24 mouse cellular contexts compared by ENCODE assay signal in the genomic region with DNA sequence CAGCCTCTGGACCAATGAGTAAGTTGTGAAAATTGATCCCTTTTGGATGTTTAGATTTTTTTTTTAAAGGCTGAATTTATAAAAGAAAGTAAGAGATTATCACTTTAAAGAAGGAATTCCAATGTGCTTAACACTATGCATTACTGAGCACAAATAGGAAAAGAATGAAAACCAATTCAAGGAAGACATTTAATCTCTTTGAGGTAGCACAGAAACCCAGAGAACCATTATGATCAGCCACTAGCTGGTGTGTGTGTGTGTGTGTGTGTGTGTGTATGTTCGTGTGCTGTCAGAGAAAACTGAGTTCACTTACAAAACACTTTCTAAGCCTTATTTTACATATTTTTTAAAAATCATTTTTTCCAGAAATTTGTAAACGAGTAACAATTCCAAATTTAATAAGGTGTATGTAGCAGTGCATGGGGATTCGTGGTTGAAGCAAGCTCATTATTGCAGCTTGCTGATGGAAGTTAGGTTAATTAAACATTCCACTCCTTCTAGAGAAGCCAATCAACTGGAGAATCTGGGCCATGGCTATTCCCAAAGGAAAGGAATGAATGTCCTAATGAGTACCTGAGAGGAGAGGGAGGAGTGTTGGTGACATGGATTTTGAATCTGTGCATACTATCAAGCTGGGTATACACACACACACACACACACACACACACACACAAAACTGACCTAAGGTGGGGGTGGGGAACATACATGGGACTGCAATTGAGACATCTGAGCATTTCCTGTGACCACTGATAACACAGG.
DNase-seq lines count a peak whose midpoint lies in the region; ATAC-seq lines count a peak whose summit lies in the region.
"Had no signal": no experiment of that assay in that cellular context is flagged by ENCODE, and none has a peak within 500 bp of the region (broad histone marks: within the 10 kb centered on the region; RNA-seq: fewer than 3 reads in every experiment).

No protein-coding gene starts in this region.

- no peaks in the 10 kb centered on the region for H3K27me3 ChIP-seq in embryonic facial prominence, embryonic 14.5 days (replicated peaks; ENCODE audit: control insufficient read depth, insufficient read depth, low read length)
- H3K27me3 ChIP-seq in embryonic facial prominence, embryonic 10.5 days (replicated peaks; ENCODE audit: low read depth, poor library complexity, severe bottlenecking), result no peaks in the 10 kb centered on the region
- no peaks in the 10 kb centered on the region for H3K27me3 ChIP-seq in hindbrain, embryonic 14.5 days (ENCODE audit: control insufficient read depth, insufficient read depth, low read length)
- H3K27me3 ChIP-seq in hindbrain, embryonic 10.5 days (ENCODE audit: insufficient read depth, poor library complexity, severe bottlenecking), result no peaks in the 10 kb centered on the region
- no peaks in the 10 kb centered on the region for H3K27me3 ChIP-seq in embryonic facial prominence, embryonic 15.5 days
- H3K27me3 ChIP-seq: heart, embryonic 13.5 days; liver, embryonic 13.5 days; megakaryocyte, embryonic 14.5 days; neural tube, embryonic 12.5 days; stomach, embryonic 15.5 days had no signal

- no peak overlapping the region for H3K4me3 ChIP-seq in embryonic facial prominence, embryonic 14.5 days (ENCODE audit: low read depth, low read length)
- H3K4me3 ChIP-seq in embryonic facial prominence, embryonic 10.5 days, result no peak overlapping the region
- no peak overlapping the region for H3K4me3 ChIP-seq in hindbrain, embryonic 14.5 days (replicated peaks; ENCODE audit: low read length)
- no peak overlapping the region for H3K4me3 ChIP-seq in hindbrain, embryonic 10.5 days
- no peak overlapping the region for H3K4me3 ChIP-seq in embryonic facial prominence, embryonic 15.5 days (replicated peaks)
- H3K4me3 ChIP-seq: heart, adult 2 months; heart, embryonic 13.5 days; left cerebral cortex, adult 2 months; liver, embryonic 13.5 days; megakaryocyte, embryonic 14.5 days; neural tube, embryonic 12.5 days; stomach, embryonic 15.5 days had no signal

- no peak overlapping the region for H3K27ac ChIP-seq in embryonic facial prominence, embryonic 14.5 days (replicated peaks; ENCODE audit: low read depth, low read length)
- H3K27ac ChIP-seq in embryonic facial prominence, embryonic 10.5 days (replicated peaks), result no peak overlapping the region
- H3K27ac ChIP-seq in hindbrain, embryonic 14.5 days, result 0 out of 2 replicates have a peak overlapping the region, but pooled peaks have one; percentile 9
- H3K27ac ChIP-seq in hindbrain, embryonic 10.5 days, result no peak overlapping the region
- H3K27ac ChIP-seq in embryonic facial prominence, embryonic 15.5 days (replicated peaks), result no peak overlapping the region
- H3K27ac ChIP-seq: heart, adult 2 months; heart, embryonic 13.5 days; kidney, postnatal 0 days; left cerebral cortex, adult 2 months; liver, embryonic 13.5 days; neural tube, embryonic 12.5 days; stomach, embryonic 15.5 days had no signal

- no peak overlapping the region for H3K9ac ChIP-seq in embryonic facial prominence, embryonic 14.5 days (ENCODE audit: low read depth, low read length)
- no peak overlapping the region for H3K9ac ChIP-seq in hindbrain, embryonic 14.5 days
- no peak overlapping the region for H3K9ac ChIP-seq in embryonic facial prominence, embryonic 15.5 days
- H3K9ac ChIP-seq: heart, embryonic 13.5 days; liver, embryonic 13.5 days; lung, embryonic 14.5 days; neural tube, embryonic 12.5 days; stomach, embryonic 15.5 days had no signal

- no peaks in the 10 kb centered on the region for H3K9me3 ChIP-seq in embryonic facial prominence, embryonic 14.5 days (ENCODE audit: control insufficient read depth, low read length)
- no peaks in the 10 kb centered on the region for H3K9me3 ChIP-seq in embryonic facial prominence, embryonic 10.5 days
- H3K9me3 ChIP-seq in hindbrain, embryonic 14.5 days (ENCODE audit: control insufficient read depth, low read length), result no peaks in the 10 kb centered on the region
- no peaks in the 10 kb centered on the region for H3K9me3 ChIP-seq in hindbrain, embryonic 10.5 days
- H3K9me3 ChIP-seq in embryonic facial prominence, embryonic 15.5 days (replicated peaks), result no peaks in the 10 kb centered on the region
- H3K9me3 ChIP-seq: heart, embryonic 13.5 days; liver, embryonic 13.5 days; megakaryocyte, embryonic 14.5 days; neural tube, embryonic 12.5 days; stomach, embryonic 15.5 days had no signal

- H3K4me1 ChIP-seq in embryonic facial prominence, embryonic 14.5 days (ENCODE audit: control insufficient read depth, insufficient read depth, low read length), result no peaks in the 10 kb centered on the region
- no peaks in the 10 kb centered on the region for H3K4me1 ChIP-seq in embryonic facial prominence, embryonic 10.5 days
- H3K4me1 ChIP-seq in hindbrain, embryonic 14.5 days (replicated peaks; ENCODE audit: control insufficient read depth, insufficient read depth, low read length), result no peaks in the 10 kb centered on the region; the same call in 1 of the 2 replicates
- H3K4me1 ChIP-seq in hindbrain, embryonic 10.5 days (replicated peaks), result no peaks in the 10 kb centered on the region
- H3K4me1 ChIP-seq in embryonic facial prominence, embryonic 15.5 days, result no peaks in the 10 kb centered on the region
- H3K4me1 ChIP-seq: heart, embryonic 13.5 days; liver, embryonic 13.5 days; megakaryocyte, embryonic 14.5 days; neural tube, embryonic 12.5 days; stomach, embryonic 15.5 days had no signal

- peak; percentile 40 for DNase-seq in embryonic facial prominence, embryonic 14.5 days (ENCODE audit: low spot score)
- no peak for DNase-seq in embryonic facial prominence, embryonic 10.5 days (ENCODE audit: low spot score)
- DNase-seq in hindbrain, embryonic 14.5 days (ENCODE audit: low spot score), result no peak
- DNase-seq in hindbrain, embryonic 10.5 days (ENCODE audit: low spot score), result no peak
- peak; percentile 64 for DNase-seq in retina, embryonic 14.5 days (ENCODE audit: low spot score)
- DNase-seq in lung, postnatal 4 days, result no peak
- DNase-seq: adrenal gland, postnatal 25 days; cerebellum, adult 9-10 months; gastrocnemius, postnatal 36 days; heart, adult 2 months; heart, postnatal 14 days; kidney, adult 2 months; liver, embryonic 13.5 days; lung, embryonic 14.5 days; right cerebral cortex, adult 18-20 months; thymus, postnatal 25 days had no signal

- H3K36me3 ChIP-seq in embryonic facial prominence, embryonic 14.5 days (ENCODE audit: control insufficient read depth, insufficient read depth, low read length), result no peaks in the 10 kb centered on the region
- no peaks in the 10 kb centered on the region for H3K36me3 ChIP-seq in embryonic facial prominence, embryonic 10.5 days (replicated peaks)
- no peaks in the 10 kb centered on the region for H3K36me3 ChIP-seq in hindbrain, embryonic 14.5 days (replicated peaks; ENCODE audit: control insufficient read depth, insufficient read depth)
- no peaks in the 10 kb centered on the region for H3K36me3 ChIP-seq in hindbrain, embryonic 10.5 days
- no peaks in the 10 kb centered on the region for H3K36me3 ChIP-seq in embryonic facial prominence, embryonic 15.5 days
- H3K36me3 ChIP-seq: heart, embryonic 13.5 days; liver, embryonic 13.5 days; neural tube, embryonic 12.5 days; stomach, embryonic 15.5 days had no signal

- peak; percentile 79 for ATAC-seq in embryonic facial prominence, embryonic 14.5 days (ENCODE audit: low read depth)
- ATAC-seq in hindbrain, embryonic 14.5 days (ENCODE audit: low FRiP score), result 0 out of 2 replicates have a peak, but pooled peaks have one; percentile 43
- 0 out of 2 replicates have a peak, but pooled peaks have one; percentile 19 for ATAC-seq in embryonic facial prominence, embryonic 15.5 days (ENCODE audit: insufficient number of reproducible peaks, low FRiP score, low TSS enrichment, low read depth)
- ATAC-seq: inflammation-experienced regulatory T-cells, adult 6 months had no signal

- no peak overlapping the region for H3K4me2 ChIP-seq in embryonic facial prominence, embryonic 14.5 days (ENCODE audit: low read depth, low read length)
- H3K4me2 ChIP-seq in hindbrain, embryonic 14.5 days (replicated peaks), result no peak overlapping the region
- H3K4me2 ChIP-seq in embryonic facial prominence, embryonic 15.5 days (replicated peaks), result no peak overlapping the region
- H3K4me2 ChIP-seq: heart, embryonic 13.5 days; liver, embryonic 13.5 days; lung, embryonic 14.5 days; neural tube, embryonic 12.5 days; stomach, embryonic 15.5 days had no signal

- 71% methylated on average over 3 of the region's 3 CpGs for WGBS in embryonic facial prominence, embryonic 14.5 days
- WGBS in embryonic facial prominence, embryonic 10.5 days, result 75% methylated on average over 3 of the region's 3 CpGs
- WGBS in hindbrain, embryonic 14.5 days, result 63% methylated on average over 3 of the region's 3 CpGs
- 80% methylated on average over 3 of the region's 3 CpGs for WGBS in hindbrain, embryonic 10.5 days
- 64% methylated on average over 3 of the region's 3 CpGs for WGBS in embryonic facial prominence, embryonic 15.5 days

Comparison
In these comparisons a context has a peak if more than half of its experiments do, and no peak if none do; other contexts are left out.
1. DNase-seq: peak in embryonic facial prominence, embryonic 14.5 days (single experiment) and retina, embryonic 14.5 days (single experiment); none in embryonic facial prominence, embryonic 10.5 days (single experiment), hindbrain, embryonic 14.5 days (single experiment), hindbrain, embryonic 10.5 days (single experiment) and lung, postnatal 4 days (0 of 2).
2. ATAC-seq: peak in every context shown above with its lines; median percentile 79 in embryonic facial prominence, embryonic 14.5 days; 43 in hindbrain, embryonic 14.5 days; 19 in embryonic facial prominence, embryonic 15.5 days.